ENCODE assay signal across 8 mouse cellular contexts in genomic region chr10:80159021-80159560, GRCm38 (mm10). TPM values are rescaled to one million over a fixed set of nuclear protein-coding genes. Genes with fewer than 3 reads are reported as not detected.
DNase-seq lines count a peak whose midpoint lies in the region; ATAC-seq lines count a peak whose summit lies in the region.

No protein-coding gene starts in this region.

- peak; percentile 0; the same call in 1 of the 2 replicates for ATAC-seq in heart, embryonic 16.5 days (replicated peaks; ENCODE audit: extremely low read depth, insufficient read depth, low FRiP score)
- ATAC-seq in megakaryocyte-erythroid progenitor cell, adult 5-6 weeks (replicated peaks; ENCODE audit: low FRiP score, low TSS enrichment, poor library complexity, severe bottlenecking), result peak; percentile 10

- H3K27ac ChIP-seq in heart, embryonic 16.5 days (ENCODE audit: low read length), result peak overlapping the region; percentile 98
- peak overlapping the region; percentile 87 for H3K27ac ChIP-seq in limb, embryonic 10.5 days

- 7% methylated on average over 12 of the region's 12 CpGs for WGBS in heart, embryonic 16.5 days
- WGBS in limb, embryonic 10.5 days, result 7% methylated on average over 12 of the region's 12 CpGs

- H3K27me3 ChIP-seq in heart, embryonic 16.5 days (ENCODE audit: control insufficient read depth, insufficient read depth, low read length), result no peaks in the 10 kb centered on the region
- no peaks in the 10 kb centered on the region for H3K27me3 ChIP-seq in limb, embryonic 10.5 days (ENCODE audit: low read depth, poor library complexity, severe bottlenecking)

- peak overlapping the region; percentile 74 for H3K4me2 ChIP-seq in heart, embryonic 16.5 days (ENCODE audit: low read depth, low read length)

- H3K36me3 ChIP-seq in heart, embryonic 16.5 days (ENCODE audit: control insufficient read depth, insufficient read depth), result peaks cover 33% of the 10 kb centered on the region
- peaks cover 54% of the 10 kb centered on the region for H3K36me3 ChIP-seq in limb, embryonic 10.5 days

- peak; percentile 60 for DNase-seq in urinary bladder, postnatal 14 days (ENCODE audit: low spot score)
- no peak for DNase-seq in urinary bladder, adult 18-20 months (ENCODE audit: low spot score in 2 of 2)
- peak; percentile 75 to 79 for DNase-seq in cerebellum, postnatal 10 days
- DNase-seq in limb, embryonic 10.5 days (ENCODE audit: low spot score), result peak; percentile 64
- peak; percentile 79 for DNase-seq in thymus, postnatal 14 days
- DNase-seq in frontal cortex, adult 2 months (ENCODE audit: extremely low spot score in 1 of 2, low spot score in 1 of 2), result no peak

- H3K4me3 ChIP-seq in heart, embryonic 16.5 days (ENCODE audit: low read length), result peak overlapping the region; percentile 51
- H3K4me3 ChIP-seq in limb, embryonic 10.5 days, result peak overlapping the region; percentile 47

- peaks cover 80% of the 10 kb centered on the region for H3K4me1 ChIP-seq in heart, embryonic 16.5 days (ENCODE audit: control insufficient read depth, insufficient read depth, low read length)
- peaks cover 98% of the 10 kb centered on the region for H3K4me1 ChIP-seq in limb, embryonic 10.5 days

- no peaks in the 10 kb centered on the region for H3K9me3 ChIP-seq in heart, embryonic 16.5 days (replicated peaks; ENCODE audit: control insufficient read depth, low read length)
- H3K9me3 ChIP-seq in limb, embryonic 10.5 days (replicated peaks), result no peaks in the 10 kb centered on the region

- peak overlapping the region; percentile 49 for H3K9ac ChIP-seq in heart, embryonic 16.5 days (ENCODE audit: low read length)

RNA-seq across cellular contexts. Expression of gene Cirbp, which starts 6.7 kb away (rescaled TPM):
- 85.3 and 87.6 TPM in 2 replicates for polyA plus RNA-seq in heart, embryonic 16.5 days (2015; fragmentation: Nextera tagmentation; extraction: Ambion mirVana)
- polyA plus RNA-seq in limb, embryonic 10.5 days (2016; fragmentation: Nextera tagmentation; extraction: Ambion mirVana), result 90.7 and 129 TPM in 2 replicates
- 31.5 and 44.0 TPM in 2 replicates for total RNA-seq in megakaryocyte-erythroid progenitor cell, adult 5-6 weeks (2014; fragmentation: Nextera tagmentation)
- 30.8 and 73.1 TPM in 2 replicates for total RNA-seq in megakaryocyte-erythroid progenitor cell, adult 5-6 weeks (2017)
- 212 and 226 TPM in 2 replicates for polyA plus RNA-seq in frontal cortex, adult 2 months (2012; rRNA removed)

RNA-seq across cellular contexts. Expression of gene Midn, which starts 11.0 kb away (rescaled TPM):
- polyA plus RNA-seq in heart, embryonic 16.5 days (2015; fragmentation: Nextera tagmentation; extraction: Ambion mirVana), result 10.3 and 13.0 TPM in 2 replicates
- 26.2 and 27.1 TPM in 2 replicates for polyA plus RNA-seq in limb, embryonic 10.5 days (2016; fragmentation: Nextera tagmentation; extraction: Ambion mirVana)
- total RNA-seq in megakaryocyte-erythroid progenitor cell, adult 5-6 weeks (2014; fragmentation: Nextera tagmentation), result 30.9 and 34.0 TPM in 2 replicates
- 9.4 and 10.5 TPM in 2 replicates for total RNA-seq in megakaryocyte-erythroid progenitor cell, adult 5-6 weeks (2017)
- polyA plus RNA-seq in frontal cortex, adult 2 months (2012; rRNA removed), result 36.5 and 43.7 TPM in 2 replicates

RNA-seq across cellular contexts. Expression of gene 1600002K03Rik, which starts 13.7 kb away (rescaled TPM):
- 9.7 and 10.7 TPM in 2 replicates for polyA plus RNA-seq in heart, embryonic 16.5 days (2015; fragmentation: Nextera tagmentation; extraction: Ambion mirVana)
- 8.7 and 13.1 TPM in 2 replicates for polyA plus RNA-seq in limb, embryonic 10.5 days (2016; fragmentation: Nextera tagmentation; extraction: Ambion mirVana)
- total RNA-seq in megakaryocyte-erythroid progenitor cell, adult 5-6 weeks (2014; fragmentation: Nextera tagmentation), result 14.2 and 22.9 TPM in 2 replicates
- total RNA-seq in megakaryocyte-erythroid progenitor cell, adult 5-6 weeks (2017), result 25.4 and 27.8 TPM in 2 replicates
- 14.3 and 15.8 TPM in 2 replicates for polyA plus RNA-seq in frontal cortex, adult 2 months (2012; rRNA removed)

RNA-seq across cellular contexts. Expression of gene Cbarp, which starts 18.5 kb away (rescaled TPM):
- polyA plus RNA-seq in heart, embryonic 16.5 days (2015; fragmentation: Nextera tagmentation; extraction: Ambion mirVana), result 2.5 TPM in 2 replicates
- 3.3 and 4.7 TPM in 2 replicates for polyA plus RNA-seq in limb, embryonic 10.5 days (2016; fragmentation: Nextera tagmentation; extraction: Ambion mirVana)
- total RNA-seq in megakaryocyte-erythroid progenitor cell, adult 5-6 weeks (2014; fragmentation: Nextera tagmentation), result 5.2 and 10.5 TPM in 2 replicates
- 3.7 TPM in 1 of 2 replicates, not detected in the other for total RNA-seq in megakaryocyte-erythroid progenitor cell, adult 5-6 weeks (2017)
- 252 and 288 TPM in 2 replicates for polyA plus RNA-seq in frontal cortex, adult 2 months (2012; rRNA removed)

RNA-seq across cellular contexts. Expression of gene Efna2, which starts 20.2 kb away (rescaled TPM):
- 6.0 and 6.8 TPM in 2 replicates for polyA plus RNA-seq in heart, embryonic 16.5 days (2015; fragmentation: Nextera tagmentation; extraction: Ambion mirVana)
- polyA plus RNA-seq in limb, embryonic 10.5 days (2016; fragmentation: Nextera tagmentation; extraction: Ambion mirVana), result 63.1 and 66.8 TPM in 2 replicates
- total RNA-seq in megakaryocyte-erythroid progenitor cell, adult 5-6 weeks (2014; fragmentation: Nextera tagmentation), result 0.40 TPM in 1 of 2 replicates, not detected in the other
- total RNA-seq in megakaryocyte-erythroid progenitor cell, adult 5-6 weeks (2017), result 0.80 TPM in 1 of 2 replicates, not detected in the other
- 8.2 and 10.2 TPM in 2 replicates for polyA plus RNA-seq in frontal cortex, adult 2 months (2012; rRNA removed)

Comparison
In these comparisons a context has a peak if more than half of its experiments do, and no peak if none do; other contexts are left out.
1. DNase-seq: peak in urinary bladder, postnatal 14 days (single experiment), cerebellum, postnatal 10 days (2 of 2), limb, embryonic 10.5 days (single experiment) and thymus, postnatal 14 days (single experiment); none in urinary bladder, adult 18-20 months (0 of 2) and frontal cortex, adult 2 months (0 of 2).